Mouse (Mus musculus): ENCODE measurements around the gene Zbtb3.

GRCm38 (mm10) chr19:8774086-8774835 is 28.1 kb upstream of the Zbtb3 start, which contains the start of gene Tmem179b:
- no peak for TF ChIP-seq CTCF (IDR thresholded peaks at IDR 0.05; ENCODE audit: control insufficient read depth, insufficient read depth, insufficient read length)
- TF ChIP-seq CEBPB (IDR thresholded peaks at IDR 0.05; ENCODE audit: low read depth), result no peak
- no peak for TF ChIP-seq USF1 (IDR thresholded peaks at IDR 0.05; ENCODE audit: low read depth)
